Mouse (Mus musculus) thymus, postnatal 10 days (tissue): ENCODE results near the gene Rpp25l.
"Not testable (repeated sequence)": the region's sequence is repeated elsewhere in the genome, so short reads cannot be mapped to it uniquely, and the experiment has no call there.

Experiments
- DNase-seq, 2 experiments: peaks; one replicate each; pipeline ENCODE4 v3.0.0; 2021; ENCODE audit warnings: low spot score in 2 of 2

Gene Rpp25l

DNA sequence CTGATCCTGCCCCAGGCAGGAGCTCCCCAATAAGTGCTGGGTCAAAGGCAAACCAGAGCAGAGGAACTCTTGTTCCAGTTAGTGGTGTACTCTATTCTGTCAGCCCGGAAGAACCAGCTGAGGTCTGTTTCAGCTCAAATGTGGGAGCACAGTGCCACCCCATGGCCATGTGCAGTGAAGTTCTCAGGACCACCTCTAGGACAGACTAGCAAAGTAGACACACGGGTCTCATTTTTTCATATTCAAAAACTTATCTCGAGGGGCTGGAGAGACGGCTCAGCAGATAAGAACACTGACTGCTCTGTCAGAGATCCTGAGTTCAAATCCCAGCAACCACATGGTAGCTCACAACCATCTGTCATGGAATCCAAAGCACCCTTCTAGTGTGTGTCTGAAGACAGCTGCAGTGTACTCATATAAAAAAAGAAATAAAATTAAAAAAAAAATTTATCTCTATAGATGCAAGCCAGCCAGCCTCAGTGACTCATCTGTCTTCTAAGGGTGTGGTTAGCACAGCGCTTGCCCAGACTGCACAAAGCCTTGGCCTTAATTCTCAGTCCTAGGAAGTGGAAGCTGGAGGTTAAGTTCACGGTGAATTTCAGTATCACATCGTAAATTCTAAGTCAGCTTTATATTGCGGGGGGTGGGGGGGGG lies 24.4 kb upstream of the Rpp25l start:
- DNase-seq, result peak; percentile 45 to 76

DNA sequence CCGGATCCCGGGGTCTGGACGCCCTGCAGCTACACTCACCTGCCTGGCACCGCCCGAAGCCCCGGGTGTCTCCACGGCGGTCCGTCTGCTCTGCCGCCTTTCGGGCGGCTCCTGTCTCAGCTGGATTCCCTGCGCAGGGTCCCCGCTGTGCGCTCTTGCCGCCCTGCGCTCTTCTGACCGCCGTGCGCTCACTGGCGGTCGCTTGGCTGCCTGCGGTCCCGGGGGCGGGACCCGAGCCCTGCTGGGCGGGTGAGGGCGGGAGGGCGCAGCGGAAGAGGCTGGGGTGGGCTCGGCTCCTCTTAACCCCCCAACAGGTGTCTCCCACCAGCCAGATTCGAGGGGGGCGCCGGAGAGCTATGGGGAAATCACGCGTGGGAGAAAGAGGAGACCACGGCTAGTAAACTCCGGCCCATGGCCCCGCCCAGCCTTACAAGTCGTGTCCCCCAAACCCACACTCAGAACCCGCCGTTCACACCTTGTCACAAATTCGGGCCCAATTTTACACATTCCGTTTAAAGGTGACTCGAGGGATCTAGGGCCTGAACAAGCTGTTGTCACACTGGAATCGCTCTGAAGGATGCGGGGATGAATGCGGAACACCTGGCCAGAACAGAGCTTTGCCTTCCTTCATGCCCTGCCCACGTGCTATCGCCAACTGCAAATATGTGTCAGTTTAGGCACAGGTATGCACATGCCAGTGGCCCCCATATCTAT lies 17.9 kb upstream of the Rpp25l start, which contains the start of gene Arid3c:
TSS of gene Arid3c (minus strand) at position 91 of the 714 bp plus-strand sequence.
- DNase-seq, result peak in 1 of 2 experiments; percentile 47

DNA sequence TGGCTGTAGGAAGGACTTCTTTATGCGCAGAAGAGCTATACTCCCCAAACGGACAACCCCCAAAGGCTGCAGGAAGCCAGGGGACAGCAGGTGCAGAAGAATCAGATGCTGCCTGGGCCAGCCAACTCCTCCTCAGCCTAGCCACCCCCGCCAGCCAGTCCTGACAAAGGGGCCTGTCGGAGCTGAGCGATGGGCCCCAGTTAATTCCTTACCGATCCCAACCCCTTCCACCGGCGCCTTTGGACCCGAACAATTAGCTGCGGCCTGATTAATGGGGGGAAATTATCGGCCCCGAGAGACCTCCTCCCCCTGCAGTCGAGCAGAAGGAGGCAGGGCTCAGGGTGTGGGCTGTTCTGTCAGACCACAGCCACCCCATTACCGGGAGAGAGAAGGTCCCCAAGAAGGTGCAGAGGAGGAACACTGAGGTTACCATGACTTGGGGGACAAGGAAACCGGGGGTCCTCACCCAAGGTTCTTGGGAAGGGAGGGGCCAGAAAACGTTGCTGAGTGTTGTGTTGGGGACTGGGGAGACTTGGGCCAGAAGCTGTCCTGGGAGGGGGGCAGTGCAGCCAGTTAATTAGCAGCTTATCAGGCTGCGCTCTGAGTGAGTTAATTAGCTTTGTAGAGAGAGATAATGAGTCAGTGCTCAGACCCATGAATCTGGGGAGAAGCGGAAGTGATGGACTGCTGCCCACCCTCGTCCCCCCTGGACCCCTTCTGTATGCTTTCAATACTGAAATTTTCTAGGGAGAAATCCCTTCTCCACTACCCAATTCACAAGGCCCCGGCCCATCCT lies 13.7 kb upstream of the Rpp25l start:
- DNase-seq, result no peak

DNA sequence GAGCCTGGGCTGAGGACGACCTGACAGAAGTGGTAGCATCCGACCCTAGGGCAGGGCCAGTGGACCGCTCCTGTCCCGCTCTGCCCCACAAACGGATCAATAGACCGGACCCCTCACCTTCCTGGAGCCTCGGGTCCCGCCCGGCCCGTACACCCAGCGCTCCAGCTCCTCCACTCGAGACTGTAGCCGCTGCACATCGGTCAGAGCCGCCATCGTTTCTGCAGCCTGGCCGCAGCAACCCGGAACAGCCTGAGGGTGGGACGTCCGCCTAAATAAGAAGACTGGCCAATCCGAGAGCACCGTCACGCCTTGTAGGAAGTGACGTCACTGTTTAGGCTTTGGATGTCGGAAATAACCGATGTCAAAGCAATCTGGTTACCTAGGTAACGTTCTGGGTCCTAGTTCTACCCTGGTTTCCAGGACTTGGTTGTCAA lies 9.6 kb upstream of the Rpp25l start, which contains the start of gene Dctn3:
TSS of gene Dctn3 (minus strand) at position 253 of the 434 bp plus-strand sequence.
- peak; percentile 81 to 82 for DNase-seq

DNA sequence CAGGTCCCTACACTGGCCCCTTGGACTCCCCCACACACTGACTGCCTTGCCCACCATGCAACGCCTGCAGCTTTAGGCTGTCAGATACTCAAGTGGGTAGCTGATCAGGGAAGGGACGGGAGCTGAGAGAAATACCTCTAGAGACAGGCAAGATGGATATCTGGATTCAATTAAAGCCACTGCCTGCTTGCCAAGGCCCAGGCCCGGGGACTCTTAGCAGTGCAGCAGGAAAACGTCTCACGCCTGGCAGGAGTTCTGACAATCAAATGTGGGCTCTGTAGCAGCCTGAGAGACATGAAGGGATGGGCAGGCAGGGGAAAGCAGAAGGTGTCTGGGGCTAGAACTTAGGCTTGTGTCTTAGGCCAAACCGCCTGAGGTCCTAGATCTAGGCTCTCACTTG lies 3.5 kb upstream of the Rpp25l start:
- DNase-seq, result no peak

DNA sequence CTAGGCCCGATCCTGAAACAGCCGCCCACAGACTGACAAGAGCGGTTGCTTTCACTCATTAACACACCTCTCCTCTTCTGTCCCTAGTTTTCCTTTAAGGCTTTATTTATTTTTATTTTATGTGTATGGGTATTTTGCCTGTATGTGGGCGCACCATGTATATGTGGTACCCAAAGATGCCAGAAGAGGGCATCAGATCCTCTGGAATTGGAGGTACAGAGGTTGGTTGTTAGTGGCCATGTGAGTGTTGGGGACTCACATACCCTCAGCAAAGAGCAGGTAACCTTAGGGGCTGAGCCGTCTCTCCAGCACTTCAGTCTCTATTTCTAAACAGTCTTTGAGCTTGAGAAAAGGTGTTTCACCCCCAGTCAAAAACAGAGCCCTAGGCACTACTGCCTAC lies 2.3 kb upstream of the Rpp25l start:
- peak in 1 of 2 experiments; percentile 40 for DNase-seq

DNA sequence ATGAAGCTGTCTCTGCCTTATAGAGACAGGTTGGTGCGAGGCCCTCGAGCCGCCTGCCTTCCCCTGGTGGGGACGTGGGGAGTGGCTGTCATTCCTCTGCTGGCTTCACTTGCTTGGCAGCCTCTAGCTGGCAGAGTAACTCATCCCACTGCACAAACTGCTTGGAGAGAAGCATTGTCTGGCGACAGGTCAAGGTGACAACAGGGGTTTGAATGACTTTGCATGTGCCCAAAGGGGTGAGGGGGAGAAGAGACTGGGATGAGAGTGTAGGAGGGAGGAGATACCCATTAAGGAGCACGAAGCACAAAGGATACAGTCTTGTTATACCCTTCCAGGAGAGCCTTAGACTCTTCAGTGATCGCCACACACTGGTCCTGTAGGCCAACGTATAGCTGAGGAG lies 1.7 kb upstream of the Rpp25l start:
- no peak for DNase-seq

DNA sequence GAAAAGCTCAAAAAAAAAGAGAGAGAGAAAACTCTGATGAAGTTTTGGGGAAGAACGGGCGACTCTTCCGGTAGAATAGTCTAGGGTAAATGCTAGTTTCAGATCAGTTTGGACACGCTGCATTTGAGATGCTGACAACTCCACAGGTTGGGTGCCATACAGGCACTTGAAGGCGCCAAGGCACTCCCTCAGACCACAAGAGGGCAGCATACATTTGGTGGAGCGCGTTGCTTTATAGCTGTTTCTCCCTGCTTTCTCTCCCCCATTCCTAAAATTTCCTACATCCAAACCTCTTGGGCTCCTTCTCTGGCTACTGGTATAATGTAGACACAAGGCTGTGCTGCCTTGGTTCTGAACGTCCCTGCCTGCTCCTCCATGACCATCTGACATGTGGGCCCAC lies 942 bp upstream of the Rpp25l start:
- peak; percentile 48 to 52 for DNase-seq

DNA sequence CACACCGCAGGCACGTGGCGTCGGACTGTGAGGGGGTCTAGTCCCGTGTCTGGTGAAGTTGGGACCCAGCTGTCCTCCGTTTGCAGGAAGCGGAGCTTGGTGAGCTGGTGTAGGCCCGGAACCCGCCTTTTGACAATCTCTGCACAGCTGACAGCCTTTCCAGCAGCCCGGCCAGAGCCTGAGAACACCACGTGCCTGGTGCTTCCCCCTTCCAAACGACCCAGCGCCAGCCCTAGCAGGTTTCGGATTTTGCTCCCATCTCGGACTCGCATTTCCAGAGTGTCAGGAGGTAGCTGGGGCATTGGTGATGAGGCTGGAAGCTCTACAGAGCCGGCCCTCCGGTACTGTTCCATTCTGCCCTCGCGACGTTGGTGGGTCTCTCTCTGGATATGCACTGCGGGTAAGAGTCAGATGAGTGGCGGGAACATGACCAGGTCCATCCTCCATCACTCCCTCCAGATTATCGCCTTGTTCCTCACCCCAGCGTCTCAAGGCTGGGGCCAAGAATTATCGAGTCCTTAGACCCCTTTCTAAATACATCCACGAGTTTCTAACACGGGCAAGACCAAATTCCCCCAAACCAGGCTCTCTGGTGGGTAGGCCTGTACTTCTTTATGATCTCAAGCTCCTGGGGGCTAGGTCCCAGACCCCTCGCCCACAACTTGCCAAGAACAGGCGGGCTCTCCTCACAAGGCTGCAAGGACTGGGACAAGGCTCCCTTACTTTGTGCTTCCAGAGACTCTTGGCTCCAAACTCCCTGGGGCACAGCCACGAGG lies 725 bp downstream of the Rpp25l start:
- no peak for DNase-seq

DNA sequence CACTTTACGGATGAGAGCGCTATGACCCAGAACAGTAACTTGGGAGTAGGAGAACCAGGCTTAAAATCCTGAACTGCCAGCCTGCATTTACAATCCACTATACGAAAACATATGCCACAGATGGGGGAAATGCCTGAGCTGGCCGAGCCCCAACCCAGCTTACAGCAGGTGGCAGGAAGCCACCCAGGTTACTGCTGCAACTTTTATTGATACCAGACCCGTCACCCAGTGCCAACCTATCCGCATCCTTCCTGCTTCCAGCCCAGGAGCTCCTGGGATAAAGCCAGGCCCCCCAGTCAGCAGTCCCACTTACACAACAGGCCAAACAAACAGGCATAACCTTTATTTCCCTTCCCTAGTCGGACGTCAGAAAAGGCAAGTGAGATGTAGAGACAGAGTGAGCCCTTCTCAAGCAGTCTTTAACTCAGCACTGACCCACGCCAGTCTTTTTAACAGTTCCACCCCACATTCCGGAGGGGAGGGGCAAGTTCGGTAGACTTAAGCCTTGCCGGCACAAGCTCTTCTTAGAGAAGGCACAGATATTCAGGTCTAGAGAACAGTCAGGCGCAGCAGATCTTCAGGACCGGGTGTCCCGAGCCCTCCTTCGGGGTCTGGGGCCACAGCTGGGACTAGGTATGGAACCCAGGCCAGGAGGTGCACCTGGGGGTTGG lies 1.5 kb downstream of the Rpp25l start:
- no peak for DNase-seq

DNA sequence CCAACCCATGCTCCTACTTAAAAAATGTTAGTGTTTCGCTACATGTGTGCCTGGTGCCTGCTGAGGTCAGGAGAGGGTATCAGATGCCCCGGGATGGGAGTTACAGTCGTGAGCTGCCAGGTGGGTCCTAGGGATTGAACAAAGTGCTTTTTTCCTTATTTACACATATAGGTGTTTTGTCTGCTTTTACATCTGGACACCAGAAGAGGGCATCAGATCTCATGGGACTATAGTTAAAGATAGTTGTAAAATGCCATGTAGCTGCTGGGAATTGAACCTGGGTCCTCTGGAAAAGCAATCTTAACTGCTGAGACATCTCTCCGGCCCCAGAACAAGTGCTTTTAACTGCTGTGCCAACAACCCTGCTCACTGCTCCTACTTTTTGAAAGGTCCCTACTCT lies 3.1 kb downstream of the Rpp25l start:
- DNase-seq, result no peak

DNA sequence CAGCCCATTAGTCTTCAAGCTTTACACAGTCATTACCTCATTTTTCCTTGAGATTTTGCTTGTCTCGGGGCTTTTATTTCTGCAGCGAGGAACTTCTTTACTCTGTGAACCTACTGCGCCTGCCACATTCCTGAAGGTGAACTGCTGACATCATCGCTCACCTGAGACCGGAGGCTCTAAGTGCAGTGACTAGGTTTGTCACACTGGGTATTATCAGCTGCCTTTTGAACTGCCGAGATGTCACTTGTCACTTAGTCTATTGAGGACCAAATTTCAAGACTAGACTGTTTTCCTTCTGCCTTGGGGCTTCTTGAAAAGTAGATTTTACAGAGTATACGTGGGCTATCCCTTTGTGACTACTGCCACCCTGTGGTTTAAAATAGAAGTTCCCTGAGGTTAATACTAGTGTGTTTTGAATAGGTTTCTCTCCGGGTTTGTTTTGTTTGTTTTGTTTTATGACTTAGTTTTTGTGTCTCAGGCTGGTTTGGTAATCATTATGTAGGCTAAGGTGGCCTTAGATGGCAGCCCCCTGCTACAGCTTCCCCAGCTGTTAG lies 5.1 kb downstream of the Rpp25l start:
- peak in 1 of 2 experiments; percentile 54 for DNase-seq

DNA sequence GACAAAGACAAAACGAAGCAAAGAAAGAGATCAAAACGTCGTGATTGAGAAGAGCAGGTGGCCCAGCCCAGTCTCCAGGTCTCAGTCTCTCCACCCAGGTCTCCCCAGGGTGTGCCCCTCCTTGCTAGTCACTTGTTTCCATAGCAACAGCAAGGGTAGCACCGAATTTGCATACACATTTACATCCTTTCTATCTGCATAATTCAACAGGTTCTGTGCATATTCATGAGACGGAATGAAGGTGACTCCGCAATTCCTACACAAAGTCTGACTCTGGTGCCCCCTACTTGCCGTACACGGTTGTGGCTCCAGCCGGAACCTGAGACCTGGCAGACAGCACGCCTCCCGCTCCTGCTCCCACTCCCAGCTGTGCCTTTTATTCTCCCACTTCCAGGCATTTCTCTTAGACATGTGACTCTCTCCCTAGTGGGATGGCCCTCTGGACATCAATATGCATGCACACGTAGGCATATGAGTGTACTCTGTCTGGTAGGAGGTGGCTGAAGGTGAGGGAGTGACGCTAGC lies 6.3 kb downstream of the Rpp25l start:
- DNase-seq, result peak; percentile 64 to 65

DNA sequence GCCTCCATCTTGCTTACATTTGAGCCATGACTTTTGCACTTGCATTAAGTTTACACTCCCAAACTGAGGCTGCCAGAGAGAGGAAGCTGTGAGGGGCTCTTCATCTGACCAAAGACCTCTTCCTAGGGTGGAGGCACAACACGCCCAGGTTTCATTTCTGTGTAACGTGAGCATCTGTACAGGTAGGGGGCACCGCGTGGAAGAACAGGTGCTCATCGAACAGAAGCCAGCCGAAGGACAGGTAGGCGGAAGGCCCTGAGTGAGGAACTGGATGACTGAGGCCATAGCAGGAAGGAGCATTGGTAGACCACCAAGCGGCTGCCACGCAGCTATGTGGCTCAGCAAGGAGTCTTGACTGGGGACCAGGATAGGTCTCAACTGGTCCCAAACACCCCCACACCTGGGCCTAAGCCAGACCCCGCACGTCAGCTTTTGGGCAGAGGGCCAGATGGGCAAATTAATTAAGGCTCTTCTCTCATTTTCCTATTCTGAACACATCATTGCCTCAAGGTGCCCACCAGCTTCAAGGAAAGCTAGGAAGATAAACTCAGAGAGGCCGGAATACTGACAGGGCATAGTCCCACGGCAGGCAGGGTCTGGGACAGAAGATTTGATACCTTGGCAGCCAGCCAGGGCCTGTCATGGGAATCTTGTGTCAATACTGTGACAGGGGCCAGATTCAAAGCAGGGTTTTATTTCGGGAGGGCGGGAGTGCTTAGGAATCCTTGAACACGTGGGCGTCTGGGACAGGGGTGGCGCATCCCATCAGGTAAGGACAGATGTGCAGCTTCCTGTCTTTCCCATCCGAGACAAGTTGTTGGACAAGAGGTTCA lies 7.2 kb downstream of the Rpp25l start:
- peak; percentile 3 to 9 for DNase-seq

DNA sequence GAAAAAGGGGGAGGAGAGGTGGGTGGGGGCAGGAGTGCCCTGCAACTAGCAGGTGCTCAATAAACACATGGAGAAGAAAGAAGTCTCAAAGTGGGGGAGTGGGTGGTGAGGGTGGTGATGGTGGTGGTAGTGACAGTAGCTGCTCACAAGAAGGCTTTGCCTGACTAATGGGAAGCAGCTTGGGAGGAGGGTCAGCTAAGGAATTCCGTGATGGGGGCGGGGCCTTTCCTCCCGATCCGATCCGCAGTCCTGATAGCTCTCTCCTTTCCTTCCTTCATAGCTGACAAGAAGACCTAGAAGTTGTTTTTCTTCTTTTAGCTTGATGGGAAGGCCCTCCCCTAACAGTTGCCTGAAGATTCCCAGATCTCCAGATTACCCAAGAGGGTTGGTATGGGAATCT lies 8.7 kb downstream of the Rpp25l start:
- DNase-seq, result no peak

DNA sequence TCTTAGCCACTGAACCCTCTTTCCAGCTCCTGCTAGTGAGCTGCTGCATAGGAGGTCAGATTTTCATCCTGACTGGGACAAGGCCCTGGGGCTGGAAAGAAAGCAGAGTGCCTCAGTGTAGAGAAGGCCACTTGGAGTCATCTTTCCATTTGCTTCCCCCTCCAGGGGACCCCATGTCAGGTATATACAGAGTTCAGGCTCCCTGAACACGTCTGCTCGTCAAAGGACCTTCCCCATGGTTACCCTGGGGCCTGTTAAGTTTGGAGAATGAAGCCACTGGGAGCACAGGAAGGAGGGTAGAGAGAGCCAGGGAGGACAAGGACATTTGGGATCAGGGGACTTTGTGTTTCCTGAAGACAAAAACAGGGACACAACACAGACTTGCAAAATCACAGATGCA lies 11.1 kb downstream of the Rpp25l start:
- not testable (repeated sequence) for DNase-seq

DNA sequence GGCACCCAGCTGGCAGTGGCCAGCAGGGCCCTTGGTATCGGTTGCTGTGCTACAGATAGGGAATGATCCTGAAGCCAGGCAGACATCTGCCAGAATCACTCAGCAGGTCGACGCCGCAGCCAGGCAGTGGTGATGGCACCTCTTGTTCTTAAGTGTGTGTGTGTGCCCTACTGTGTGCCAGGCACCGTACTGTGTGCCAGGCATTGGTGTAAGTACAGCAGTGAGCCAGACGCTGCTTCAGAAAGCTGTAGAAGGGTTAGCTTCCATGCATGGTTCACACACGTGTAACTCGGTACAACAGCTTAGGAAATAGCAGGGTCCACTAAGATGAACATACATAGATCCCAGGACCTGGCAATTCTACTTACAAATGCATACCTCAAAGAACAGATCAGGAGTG lies 13.1 kb downstream of the Rpp25l start:
- not testable (repeated sequence) for DNase-seq

DNA sequence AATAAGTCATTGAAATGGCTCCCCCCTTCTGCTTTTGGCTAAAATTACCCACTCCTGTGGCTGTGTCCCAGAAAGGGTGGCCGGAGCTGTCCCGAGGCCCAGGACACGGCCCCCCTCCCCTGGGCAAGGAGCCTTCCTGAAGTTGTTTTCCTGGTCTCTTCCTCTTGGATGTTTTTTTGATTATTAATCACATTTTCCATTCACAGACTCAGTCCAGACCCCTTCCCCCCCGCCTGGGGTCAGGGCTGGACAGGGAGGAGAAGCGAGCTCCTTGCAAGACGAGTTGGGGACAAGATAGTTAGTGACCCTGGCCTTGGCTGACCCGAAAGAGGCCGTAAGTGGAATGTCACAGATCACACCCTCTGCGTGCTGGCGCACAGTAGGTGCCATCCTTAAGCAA lies 13.6 kb downstream of the Rpp25l start, which contains the start of gene Il11ra1:
TSS of gene Il11ra1 (plus strand) at position 207 of the 400 bp plus-strand sequence.
- DNase-seq, result not testable (repeated sequence)

DNA sequence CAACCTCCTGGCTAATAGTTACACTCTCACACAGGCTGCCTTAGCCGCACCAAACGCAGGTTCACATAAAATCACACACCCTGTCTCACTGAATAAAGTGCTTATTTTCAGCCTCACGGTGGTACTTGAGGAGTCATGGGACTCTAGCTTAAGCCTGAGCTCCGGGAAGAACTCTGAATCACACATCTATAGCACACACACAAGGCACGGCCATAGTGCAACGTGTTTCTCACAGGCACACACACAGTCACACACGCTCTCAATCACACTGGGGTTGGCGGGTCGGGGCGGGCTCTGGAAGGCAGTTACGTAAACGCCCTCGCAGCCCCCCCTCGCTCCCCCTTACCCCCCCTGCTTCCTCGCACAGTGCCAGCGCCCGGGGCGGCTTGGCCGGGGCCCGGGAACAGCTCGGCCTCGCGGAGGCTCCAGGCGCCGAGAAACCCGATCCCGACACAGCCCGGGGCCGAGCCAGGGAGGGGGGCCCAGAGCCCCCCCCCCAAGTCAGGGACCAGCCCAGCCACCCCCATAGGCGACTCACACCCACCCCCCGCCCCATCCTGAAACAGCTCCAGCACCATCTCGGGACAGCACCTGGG lies 14.8 kb downstream of the Rpp25l start:
- DNase-seq, result not testable (repeated sequence)
